In the genomic region with DNA sequence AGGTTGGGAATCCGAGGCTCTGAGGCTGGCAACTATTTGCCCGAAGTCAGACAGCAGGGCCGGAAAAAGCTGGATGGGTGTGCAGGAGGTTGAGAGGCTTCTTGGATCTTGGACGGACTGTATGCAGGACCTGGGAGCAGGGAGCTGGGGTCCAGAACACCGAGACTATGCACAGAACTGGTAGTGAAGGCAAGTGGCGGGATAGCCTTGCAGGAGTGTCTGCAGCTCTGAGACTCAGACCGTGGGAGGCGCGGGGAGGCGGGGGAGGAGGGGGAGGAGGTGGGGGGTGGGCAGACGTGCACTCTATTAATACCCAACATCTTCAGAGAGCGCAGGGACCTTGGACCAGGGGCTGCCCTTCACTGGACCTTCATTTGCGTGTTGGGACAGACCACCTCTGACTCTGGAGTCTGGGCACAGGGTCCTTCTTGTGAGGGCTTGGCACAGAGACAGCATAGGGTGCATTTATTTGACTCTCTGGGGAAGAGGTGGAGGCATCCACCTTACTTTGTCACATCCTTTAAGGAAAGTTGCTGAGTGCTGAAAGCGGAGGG, we compare ENCODE assay signal across 9 mouse cellular contexts. TPM values are rescaled to one million over a fixed set of nuclear protein-coding genes. Genes with fewer than 3 reads are reported as not detected.
DNase-seq lines count a peak whose midpoint lies in the region; ATAC-seq and TF ChIP-seq lines count a peak whose summit lies in the region.
"Had no signal": no experiment of that assay in that cellular context is flagged by ENCODE, and none has a peak within 500 bp of the region (broad histone marks: within the 10 kb centered on the region; RNA-seq: fewer than 3 reads in every experiment).

No protein-coding gene starts in this region.

- no peaks in the 10 kb centered on the region for H3K9me3 ChIP-seq in heart, postnatal 0 days (replicated peaks; ENCODE audit: control insufficient read depth, low read length)
- no peaks in the 10 kb centered on the region for H3K9me3 ChIP-seq in hindbrain, embryonic 13.5 days
- no peaks in the 10 kb centered on the region for H3K9me3 ChIP-seq in midbrain, embryonic 12.5 days

- no peaks in the 10 kb centered on the region for H3K36me3 ChIP-seq in heart, postnatal 0 days (replicated peaks; ENCODE audit: control insufficient read depth, insufficient read depth, low read length)
- H3K36me3 ChIP-seq in hindbrain, embryonic 13.5 days = no peaks in the 10 kb centered on the region
- no peaks in the 10 kb centered on the region for H3K36me3 ChIP-seq in midbrain, embryonic 12.5 days

- H3K4me3 ChIP-seq in heart, postnatal 0 days (ENCODE audit: low read depth, low read length) = peak overlapping the region; percentile 34
- peak overlapping the region; percentile 33 for H3K4me3 ChIP-seq in bone marrow macrophage, adult 2 months (ENCODE audit: insufficient read depth, low read length)
- 0 out of 2 replicates have a peak overlapping the region, but pooled peaks have one; percentile 2 for H3K4me3 ChIP-seq in hindbrain, embryonic 13.5 days
- 0 out of 2 replicates have a peak overlapping the region, but pooled peaks have one; percentile 6 for H3K4me3 ChIP-seq in midbrain, embryonic 12.5 days

- peaks cover 41% of the 10 kb centered on the region for H3K27me3 ChIP-seq in heart, postnatal 0 days (ENCODE audit: control insufficient read depth, insufficient read depth, low read length)
- peaks cover 28% of the 10 kb centered on the region for H3K27me3 ChIP-seq in hindbrain, embryonic 13.5 days
- H3K27me3 ChIP-seq in midbrain, embryonic 12.5 days = peaks cover 14% of the 10 kb centered on the region

- ATAC-seq in heart, postnatal 0 days (ENCODE audit: insufficient read depth, low read depth) = no peak
- no peak for ATAC-seq in hindbrain, embryonic 13.5 days (ENCODE audit: low FRiP score)
- no peak for ATAC-seq in midbrain, embryonic 12.5 days (ENCODE audit: low FRiP score, low read depth)

- DNase-seq in heart, postnatal 0 days (ENCODE audit: low spot score) = no peak
- DNase-seq in heart, postnatal 25 days (ENCODE audit: low spot score) = no peak
- DNase-seq in urinary bladder, adult 18-20 months (ENCODE audit: low spot score in 2 of 2) = no peak
- no peak for DNase-seq in right cerebral cortex, postnatal 10 days (ENCODE audit: low spot score in 2 of 2)
- DNase-seq in thymus, postnatal 14 days = no peak
- DNase-seq: retina, postnatal 1 day had no signal

- intact Hi-C loops in heart, postnatal 25 days (cut with DNase I) = no loop called here

- H3K27ac ChIP-seq in heart, postnatal 0 days (ENCODE audit: low read depth) = no peak overlapping the region
- no peak overlapping the region for H3K27ac ChIP-seq in bone marrow macrophage, adult 2 months (ENCODE audit: insufficient read depth, low read depth, low read length)
- no peak overlapping the region for H3K27ac ChIP-seq in hindbrain, embryonic 13.5 days
- no peak overlapping the region for H3K27ac ChIP-seq in midbrain, embryonic 12.5 days (replicated peaks)

- WGBS in heart, postnatal 0 days = 8% methylated on average over 11 of the region's 14 CpGs
- whole genome bisulfite sequencing in hindbrain, embryonic 13.5 days = 26% methylated on average over 11 of the region's 14 CpGs
- 21% methylated on average over 11 of the region's 14 CpGs for WGBS in midbrain, embryonic 12.5 days

- H3K4me2 ChIP-seq in heart, postnatal 0 days (ENCODE audit: low read depth, low read length) = peak overlapping the region; percentile 55
- peak overlapping the region; percentile 30 for H3K4me2 ChIP-seq in hindbrain, embryonic 13.5 days
- H3K4me2 ChIP-seq in midbrain, embryonic 12.5 days (replicated peaks) = peak overlapping the region; percentile 34

- no peaks in the 10 kb centered on the region for H3K4me1 ChIP-seq in heart, postnatal 0 days (ENCODE audit: control insufficient read depth, insufficient read depth)
- H3K4me1 ChIP-seq in bone marrow macrophage, adult 2 months (ENCODE audit: control insufficient read depth, insufficient read depth, low read length) = peaks cover 33% of the 10 kb centered on the region
- H3K4me1 ChIP-seq in hindbrain, embryonic 13.5 days (replicated peaks) = peaks cover 5% of the 10 kb centered on the region; the same call in 1 of the 2 replicates
- peaks cover 7% of the 10 kb centered on the region; the same call in 1 of the 2 replicates for H3K4me1 ChIP-seq in midbrain, embryonic 12.5 days

- no peak overlapping the region for H3K9ac ChIP-seq in heart, postnatal 0 days (replicated peaks; ENCODE audit: low read depth, low read length)
- peak overlapping the region; percentile 39; the same call in 1 of the 2 replicates for H3K9ac ChIP-seq in hindbrain, embryonic 13.5 days
- peak overlapping the region; percentile 11; the same call in 1 of the 2 replicates for H3K9ac ChIP-seq in midbrain, embryonic 12.5 days (replicated peaks)

- no peak for TF ChIP-seq POLR2A in bone marrow macrophage, adult 2 months (IDR thresholded peaks at IDR 0.05; ENCODE audit: borderline replicate concordance, low read depth, low read length)

- TF ChIP-seq EP300 in heart, postnatal 0 days (IDR thresholded peaks at IDR 0.05; ENCODE audit: low read depth) = no peak

- TF ChIP-seq CTCF in heart, postnatal 0 days (IDR thresholded peaks at IDR 0.05; ENCODE audit: low read depth) = no peak
- no peak for TF ChIP-seq CTCF in bone marrow macrophage, adult 2 months (IDR thresholded peaks at IDR 0.05; ENCODE audit: low read depth, low read length)

RNA-seq across cellular contexts. Expression of a gene that starts 10.1 kb away (rescaled TPM):
- total RNA-seq in heart, postnatal 0 days (2014; rRNA removed; ENCODE audit: low replicate concordance) = 0.58 TPM in 1 of 2 replicates, not detected in the other
- 0.08 TPM in 2 replicates for polyA plus RNA-seq in heart, postnatal 0 days (2015; fragmentation: Nextera tagmentation; extraction: Ambion mirVana)
- total RNA-seq in heart, postnatal 25 days (2021) = under 1 TPM; 0.52 to 0.64 TPM
- 59.0 and 67.4 TPM in 2 replicates for polyA plus RNA-seq in bone marrow macrophage, adult 2 months (2012; ENCODE audit: insufficient read depth, insufficient read length, missing spikeins)
- polyA plus RNA-seq in hindbrain, embryonic 13.5 days (2015; fragmentation: Nextera tagmentation; extraction: Ambion mirVana) = 0.79 and 0.83 TPM in 2 replicates
- 0.46 TPM in 2 replicates for polyA plus RNA-seq in midbrain, embryonic 12.5 days (2016; fragmentation: Nextera tagmentation; extraction: Ambion mirVana)

RNA-seq across cellular contexts. Expression of a gene that starts 42.8 kb away (rescaled TPM):
- total RNA-seq in heart, postnatal 0 days (2014; rRNA removed; ENCODE audit: low replicate concordance) = 1.0 and 1.8 TPM in 2 replicates
- polyA plus RNA-seq in heart, postnatal 0 days (2015; fragmentation: Nextera tagmentation; extraction: Ambion mirVana) = 1.0 TPM in 2 replicates
- total RNA-seq in heart, postnatal 25 days (2021) = under 1 TPM; 0.23 to 0.31 TPM
- polyA plus RNA-seq in bone marrow macrophage, adult 2 months (2012; ENCODE audit: insufficient read depth, insufficient read length, missing spikeins) = not detected in 2 replicates
- polyA plus RNA-seq in hindbrain, embryonic 13.5 days (2015; fragmentation: Nextera tagmentation; extraction: Ambion mirVana) = 43.1 and 47.3 TPM in 2 replicates
- polyA plus RNA-seq in midbrain, embryonic 12.5 days (2016; fragmentation: Nextera tagmentation; extraction: Ambion mirVana) = 35.5 and 35.6 TPM in 2 replicates

RNA-seq across cellular contexts. Expression of a gene that starts 52.9 kb away (rescaled TPM):
- total RNA-seq in heart, postnatal 0 days (2014; rRNA removed; ENCODE audit: low replicate concordance) = 41.9 and 76.4 TPM in 2 replicates
- polyA plus RNA-seq in heart, postnatal 0 days (2015; fragmentation: Nextera tagmentation; extraction: Ambion mirVana) = 15.0 and 15.6 TPM in 2 replicates
- 10 to 100 TPM; 34.6 to 37.4 TPM for total RNA-seq in heart, postnatal 25 days (2021)
- 16.1 and 18.1 TPM in 2 replicates for polyA plus RNA-seq in bone marrow macrophage, adult 2 months (2012; ENCODE audit: insufficient read depth, insufficient read length, missing spikeins)
- 15.5 and 18.0 TPM in 2 replicates for polyA plus RNA-seq in hindbrain, embryonic 13.5 days (2015; fragmentation: Nextera tagmentation; extraction: Ambion mirVana)
- polyA plus RNA-seq in midbrain, embryonic 12.5 days (2016; fragmentation: Nextera tagmentation; extraction: Ambion mirVana) = 25.6 and 26.2 TPM in 2 replicates

RNA-seq across cellular contexts. Expression of a gene that starts 55.2 kb away (rescaled TPM):
- 32.0 and 39.6 TPM in 2 replicates for total RNA-seq in heart, postnatal 0 days (2014; rRNA removed; ENCODE audit: low replicate concordance)
- 36.1 and 37.7 TPM in 2 replicates for polyA plus RNA-seq in heart, postnatal 0 days (2015; fragmentation: Nextera tagmentation; extraction: Ambion mirVana)
- total RNA-seq in heart, postnatal 25 days (2021) = 10 to 100 TPM; 55.1 to 56.0 TPM
- polyA plus RNA-seq in bone marrow macrophage, adult 2 months (2012; ENCODE audit: insufficient read depth, insufficient read length, missing spikeins) = 15.3 and 15.8 TPM in 2 replicates
- 69.7 and 71.6 TPM in 2 replicates for polyA plus RNA-seq in hindbrain, embryonic 13.5 days (2015; fragmentation: Nextera tagmentation; extraction: Ambion mirVana)
- 51.0 and 51.6 TPM in 2 replicates for polyA plus RNA-seq in midbrain, embryonic 12.5 days (2016; fragmentation: Nextera tagmentation; extraction: Ambion mirVana)

Comparison
In these comparisons a context has a peak if more than half of its experiments do, and no peak if none do; other contexts are left out.
1. RNA of a gene that starts 10.1 kb away (polyA plus RNA-seq): 59.0 to 67.4 TPM in bone marrow macrophage, adult 2 months; 0.79 to 0.83 TPM in hindbrain, embryonic 13.5 days, 0.46 TPM in midbrain, embryonic 12.5 days and 0.08 TPM in heart, postnatal 0 days; every median in the first group is over 10 times any median in the second.
2. RNA of a gene that starts 42.8 kb away (polyA plus RNA-seq): 43.1 to 47.3 TPM in hindbrain, embryonic 13.5 days and 35.5 to 35.6 TPM in midbrain, embryonic 12.5 days; 1.0 TPM in heart, postnatal 0 days and not detected in bone marrow macrophage, adult 2 months; every median in the first group is over 10 times any median in the second.
3. Peak in every context shown above with its lines, with median percentiles within 50 percentile points of each other: H3K4me2 ChIP-seq and H3K4me3 ChIP-seq.